Mouse (Mus musculus): ENCODE measurements around the gene D930020B18Rik. TPM values are rescaled to one million over a fixed set of nuclear protein-coding genes. Genes with fewer than 3 reads are reported as not detected.
A peak's percentile ranks its signal among the peaks of the same experiment; 100 is the strongest.

D930020B18Rik gene
- polyA plus RNA-seq (2012; rRNA removed) = 0.02 TPM in 1 of 2 replicates, not detected in the other

DNA sequence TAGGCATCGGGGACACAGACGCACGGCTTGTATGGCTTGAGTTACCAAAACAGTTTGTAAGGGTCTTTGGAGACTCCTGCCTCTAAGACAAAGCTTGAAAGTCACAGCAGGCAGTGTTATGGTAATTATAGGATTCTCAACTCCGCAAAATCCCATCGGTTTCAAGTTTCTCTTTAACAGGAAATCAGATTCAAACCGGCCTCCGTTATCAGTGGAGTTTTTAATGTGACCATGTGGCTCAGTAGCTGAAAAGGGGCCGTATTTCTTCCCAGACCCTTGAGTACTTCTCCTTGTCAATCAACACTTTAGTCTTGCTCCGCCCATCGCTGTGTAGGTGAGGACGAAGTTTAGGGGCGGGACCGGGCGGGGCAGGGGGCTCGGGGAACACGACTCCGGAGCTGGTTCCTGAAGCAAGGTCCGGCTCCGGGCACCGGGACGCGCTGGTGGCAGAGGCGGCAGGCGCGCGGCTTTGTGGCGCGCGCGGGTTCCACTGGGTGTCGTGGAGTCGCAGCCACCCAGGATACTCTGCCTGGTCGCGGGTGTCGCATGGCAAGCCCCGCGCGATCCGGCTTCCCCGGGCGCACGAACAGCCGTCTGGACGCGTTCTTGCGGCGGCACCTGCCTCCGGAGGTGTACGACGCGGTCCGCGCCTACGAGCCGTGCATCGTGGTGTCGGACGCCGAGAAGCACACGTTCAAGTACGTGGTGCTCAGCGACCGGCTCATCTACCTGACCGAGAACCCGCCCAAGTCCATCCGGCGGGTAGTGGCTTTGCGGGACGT is at the start of gene D930020B18Rik:
Gene D930020B18Rik, plus strand, starts transcription at position 317 of the 782 bp plus-strand sequence.
- Histone ChIP-seq H3K4me1 (ENCODE audit: control insufficient read depth, insufficient read depth, insufficient read length) (peaks cover 12% of the 10 kb centered on the region), H3K27me3 (ENCODE audit: control insufficient read depth, insufficient read depth, low read length) (peaks cover 13% of the 10 kb centered on the region), H3K36me3 (ENCODE audit: control insufficient read depth, insufficient read depth, low read length) (no peaks in the 10 kb centered on the region), H3K4me3 (ENCODE audit: extremely low read depth, insufficient read depth, insufficient read length) (peak within 1 kb of the TSS; percentile 50), H3K27ac (ENCODE audit: insufficient read depth, low read length) (no peak within 1 kb of the TSS)
- under 1% methylated on average over 69 of the region's 69 CpGs for WGBS
- no peak for DNase-seq (ENCODE audit: low read depth in 1 of 2, low spot score in 2 of 2)
- TF ChIP-seq POLR2A (IDR thresholded peaks at IDR 0.05; ENCODE audit: low read depth, low read length) = no peak
- no peak for TF ChIP-seq CTCF (IDR thresholded peaks at IDR 0.05; ENCODE audit: extremely low read depth, insufficient read depth, insufficient read length, insufficient replicate concordance)

- H3K27ac ChIP-seq (ENCODE audit: insufficient read depth, low read length) = no peak overlapping the region
- WGBS = 34% methylated on average over 9 of the region's 9 CpGs
- TF ChIP-seq POLR2A (IDR thresholded peaks at IDR 0.05; ENCODE audit: low read depth, low read length) (no peak), CTCF (IDR thresholded peaks at IDR 0.05; ENCODE audit: extremely low read depth, insufficient read depth, insufficient read length, insufficient replicate concordance) (no peak)
- no peak overlapping the region for H3K4me3 ChIP-seq (ENCODE audit: extremely low read depth, insufficient read depth, insufficient read length)
- H3K4me1 ChIP-seq (ENCODE audit: control insufficient read depth, insufficient read depth, insufficient read length) = no peaks in the 10 kb centered on the region
- no peak for DNase-seq (ENCODE audit: low read depth in 1 of 2, low spot score in 2 of 2)
- H3K27me3 ChIP-seq (ENCODE audit: control insufficient read depth, insufficient read depth, low read length) = no peaks in the 10 kb centered on the region
- peaks cover 30% of the 10 kb centered on the region for H3K36me3 ChIP-seq (ENCODE audit: control insufficient read depth, insufficient read depth, low read length)
Measured at GRCm38 (mm10) chr10:121596580-121596979, 44.8 kb upstream of the D930020B18Rik start.

GRCm38 (mm10) chr10:121601272-121601671 is 40.1 kb upstream of the D930020B18Rik start:
- H3K27ac ChIP-seq (ENCODE audit: insufficient read depth, low read length) = no peak overlapping the region
- WGBS = 93% methylated on average over 6 of the region's 6 CpGs
- H3K27me3 ChIP-seq (ENCODE audit: control insufficient read depth, insufficient read depth, low read length) = no peaks in the 10 kb centered on the region
- H3K4me3 ChIP-seq (ENCODE audit: extremely low read depth, insufficient read depth, insufficient read length) = no peak overlapping the region
- TF ChIP-seq CTCF (IDR thresholded peaks at IDR 0.05; ENCODE audit: extremely low read depth, insufficient read depth, insufficient read length, insufficient replicate concordance) (no peak), POLR2A (IDR thresholded peaks at IDR 0.05; ENCODE audit: low read depth, low read length) (no peak)
- H3K4me1 ChIP-seq (ENCODE audit: control insufficient read depth, insufficient read depth, insufficient read length) = no peaks in the 10 kb centered on the region
- no peak for DNase-seq (ENCODE audit: low read depth in 1 of 2, low spot score in 2 of 2)
- peaks cover 56% of the 10 kb centered on the region for H3K36me3 ChIP-seq (ENCODE audit: control insufficient read depth, insufficient read depth, low read length)

DNA sequence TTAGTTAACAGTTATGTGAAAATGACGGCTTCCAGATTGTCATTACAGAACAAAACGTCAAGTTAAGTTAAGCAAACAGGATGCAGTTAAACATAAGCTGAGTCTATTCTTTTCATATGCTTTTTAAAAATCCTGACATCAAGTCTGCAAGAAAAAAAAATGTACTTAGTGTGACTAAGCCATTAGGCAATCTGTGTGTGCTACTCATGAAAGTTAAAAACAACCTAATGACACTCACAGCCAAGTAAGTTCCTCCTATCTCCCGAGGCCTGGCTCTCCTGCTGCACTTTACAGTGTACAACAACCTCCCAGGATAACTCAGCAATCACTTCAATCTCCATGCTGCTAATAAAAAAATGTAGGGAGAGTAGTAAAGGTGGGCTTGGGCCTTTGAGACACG is 37.8 kb upstream of the D930020B18Rik start:
- H3K27ac ChIP-seq (ENCODE audit: insufficient read depth, low read length) = no peak overlapping the region
- no peak for DNase-seq (ENCODE audit: low read depth in 1 of 2, low spot score in 2 of 2)
- no peaks in the 10 kb centered on the region for H3K4me1 ChIP-seq (ENCODE audit: control insufficient read depth, insufficient read depth, insufficient read length)
- H3K4me3 ChIP-seq (ENCODE audit: extremely low read depth, insufficient read depth, insufficient read length) = no peak overlapping the region
- no peak for TF ChIP-seq POLR2A (IDR thresholded peaks at IDR 0.05; ENCODE audit: low read depth, low read length)
- no peak for TF ChIP-seq CTCF (IDR thresholded peaks at IDR 0.05; ENCODE audit: extremely low read depth, insufficient read depth, insufficient read length, insufficient replicate concordance)
- 89% methylated on average over 4 of the region's 4 CpGs for WGBS
- H3K27me3 ChIP-seq (ENCODE audit: control insufficient read depth, insufficient read depth, low read length) = no peaks in the 10 kb centered on the region
- H3K36me3 ChIP-seq (ENCODE audit: control insufficient read depth, insufficient read depth, low read length) = peaks cover 71% of the 10 kb centered on the region

GRCm38 (mm10) chr10:121604632-121605344 is 36.6 kb upstream of the D930020B18Rik start:
- 93% methylated on average over 13 of the region's 13 CpGs for WGBS
- no peak overlapping the region for H3K27ac ChIP-seq (ENCODE audit: insufficient read depth, low read length)
- DNase-seq (ENCODE audit: low read depth in 1 of 2, low spot score in 2 of 2) = no peak
- TF ChIP-seq CTCF (IDR thresholded peaks at IDR 0.05; ENCODE audit: extremely low read depth, insufficient read depth, insufficient read length, insufficient replicate concordance) = no peak
- TF ChIP-seq POLR2A (IDR thresholded peaks at IDR 0.05; ENCODE audit: low read depth, low read length) = no peak
- peaks cover 67% of the 10 kb centered on the region for H3K36me3 ChIP-seq (ENCODE audit: control insufficient read depth, insufficient read depth, low read length)
- no peaks in the 10 kb centered on the region for H3K4me1 ChIP-seq (ENCODE audit: control insufficient read depth, insufficient read depth, insufficient read length)
- no peak overlapping the region for H3K4me3 ChIP-seq (ENCODE audit: extremely low read depth, insufficient read depth, insufficient read length)
- no peaks in the 10 kb centered on the region for H3K27me3 ChIP-seq (ENCODE audit: control insufficient read depth, insufficient read depth, low read length)

DNA sequence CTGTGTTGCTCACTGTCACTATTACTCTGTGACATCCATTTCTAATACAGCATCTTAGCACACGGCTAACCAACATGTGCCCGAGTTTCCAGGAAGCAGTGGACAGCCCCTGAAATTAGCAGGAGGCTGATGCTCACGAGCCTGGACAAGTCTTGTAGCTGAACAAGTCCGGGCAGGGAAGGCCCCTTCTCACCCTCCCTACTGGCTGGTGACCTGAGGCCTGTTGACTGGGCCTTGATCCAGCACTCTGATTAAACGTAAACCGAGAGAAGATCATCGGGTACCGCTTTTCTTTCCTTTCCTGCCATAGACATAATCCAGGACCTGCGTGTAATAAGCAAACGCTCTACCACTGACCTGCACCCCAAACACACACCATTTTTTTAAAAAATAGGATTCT is 33.2 kb upstream of the D930020B18Rik start:
- Histone ChIP-seq H3K27me3 (ENCODE audit: control insufficient read depth, insufficient read depth, low read length) (no peaks in the 10 kb centered on the region), H3K4me3 (ENCODE audit: extremely low read depth, insufficient read depth, insufficient read length) (no peak overlapping the region), H3K4me1 (ENCODE audit: control insufficient read depth, insufficient read depth, insufficient read length) (no peaks in the 10 kb centered on the region), H3K36me3 (ENCODE audit: control insufficient read depth, insufficient read depth, low read length) (peaks cover 52% of the 10 kb centered on the region), H3K27ac (ENCODE audit: insufficient read depth, low read length) (no peak overlapping the region)
- TF ChIP-seq CTCF (IDR thresholded peaks at IDR 0.05; ENCODE audit: extremely low read depth, insufficient read depth, insufficient read length, insufficient replicate concordance) (no peak), POLR2A (IDR thresholded peaks at IDR 0.05; ENCODE audit: low read depth, low read length) (no peak)
- 96% methylated on average over 10 of the region's 10 CpGs for WGBS
- DNase-seq (ENCODE audit: low read depth in 1 of 2, low spot score in 2 of 2) = no peak
